Mouse (Mus musculus) left cerebral cortex, adult 8-10 months (tissue): ENCODE results near the gene Sdk2. TPM values are rescaled to one million over a fixed set of nuclear protein-coding genes. Genes with fewer than 3 reads are reported as not detected.

Source experiments
- DNase-seq, 2 experiments: peaks; one replicate each; pipeline ENCODE4 v3.0.0; 2022; ENCODE audit warnings: low spot score in 2 of 2
- total RNA-seq, 4 experiments: library from RNA; stranded (reverse); gene quantifications; 2 replicates each; pipeline ENCODE4 v1.2.4; 2022

The Sdk2 gene
- total RNA-seq, 4 experiments from 2014 or later = 21.2 to 29.6 (median 25.5) TPM

GRCm38 (mm10) chr11:114047887-114048331, 18.9 kb downstream of the Sdk2 start:
- no peak for DNase-seq

- DNase-seq = no peak
Observed at GRCm38 (mm10) chr11:114046927-114047326, 19.9 kb downstream of the Sdk2 start.

- no peak for DNase-seq
Observed at GRCm38 (mm10) chr11:114044373-114044772, 22.5 kb downstream of the Sdk2 start.

- no peak for DNase-seq
Observed at GRCm38 (mm10) chr11:114043530-114043929, 23.3 kb downstream of the Sdk2 start.

- DNase-seq = no peak
Observed at GRCm38 (mm10) chr11:114040391-114041035, 26.3 kb downstream of the Sdk2 start.

- DNase-seq = peak in 1 of 2 experiments; percentile 61
Observed at GRCm38 (mm10) chr11:114038036-114038435, 28.8 kb downstream of the Sdk2 start.

GRCm38 (mm10) chr11:114031491-114031890, 35.4 kb downstream of the Sdk2 start:
- DNase-seq = no peak

- no peak for DNase-seq
Observed at GRCm38 (mm10) chr11:114030214-114030613, 36.6 kb downstream of the Sdk2 start.

- no peak for DNase-seq
Observed at GRCm38 (mm10) chr11:114028512-114028911, 38.3 kb downstream of the Sdk2 start.

GRCm38 (mm10) chr11:114028021-114028420, 38.8 kb downstream of the Sdk2 start:
- DNase-seq = no peak

- DNase-seq = no peak
Observed at GRCm38 (mm10) chr11:114025056-114025455, 41.8 kb downstream of the Sdk2 start.

- DNase-seq = no peak
Observed at GRCm38 (mm10) chr11:114023965-114024364, 42.9 kb downstream of the Sdk2 start.

GRCm38 (mm10) chr11:114022166-114022565, 44.7 kb downstream of the Sdk2 start:
- no peak for DNase-seq

- no peak for DNase-seq
Observed at GRCm38 (mm10) chr11:114019087-114019486, 47.8 kb downstream of the Sdk2 start.

- DNase-seq = no peak
Observed at GRCm38 (mm10) chr11:114016889-114017392, 49.9 kb downstream of the Sdk2 start.

GRCm38 (mm10) chr11:114016108-114016888, 50.5 kb downstream of the Sdk2 start:
- DNase-seq = no peak

GRCm38 (mm10) chr11:114011523-114011922, 55.3 kb downstream of the Sdk2 start:
- DNase-seq = no peak

- DNase-seq = no peak
Observed at GRCm38 (mm10) chr11:114005879-114006278, 61.0 kb downstream of the Sdk2 start.

GRCm38 (mm10) chr11:114004651-114005050, 62.2 kb downstream of the Sdk2 start:
- DNase-seq = no peak

- DNase-seq = no peak
Observed at GRCm38 (mm10) chr11:114003195-114003594, 63.7 kb downstream of the Sdk2 start.

- DNase-seq = no peak
Observed at GRCm38 (mm10) chr11:114000051-114000450, 66.8 kb downstream of the Sdk2 start.

- DNase-seq = no peak
Observed at GRCm38 (mm10) chr11:113998702-113999101, 68.1 kb downstream of the Sdk2 start.

GRCm38 (mm10) chr11:113993921-113994320, 72.9 kb downstream of the Sdk2 start:
- no peak for DNase-seq
